18 mouse cellular contexts compared by ENCODE assay signal in genomic region chr1:87908736-87909135, GRCm38 (mm10). TPM values are rescaled to one million over a fixed set of nuclear protein-coding genes. Genes with fewer than 3 reads are reported as not detected.
DNase-seq lines count a peak whose midpoint lies in the region; ATAC-seq and TF ChIP-seq lines count a peak whose summit lies in the region.
"Had no signal": no experiment of that assay in that cellular context is flagged by ENCODE, and none has a peak within 500 bp of the region (broad histone marks: within the 10 kb centered on the region; RNA-seq: fewer than 3 reads in every experiment).

No protein-coding gene starts in this region.

- H3K4me3 ChIP-seq in megakaryocyte, embryonic 14.5 days (replicated peaks) = peak overlapping the region; percentile 55
- H3K4me3 ChIP-seq in liver, embryonic 16.5 days (ENCODE audit: low read depth, low read length) = no peak overlapping the region
- no peak overlapping the region for H3K4me3 ChIP-seq in limb, embryonic 10.5 days
- no peak overlapping the region for H3K4me3 ChIP-seq in layer of hippocampus, adult 2 months
- H3K4me3 ChIP-seq: embryonic facial prominence, embryonic 10.5 days; forebrain, embryonic 13.5 days; heart, adult 2 months; hindbrain, embryonic 10.5 days; limb, embryonic 15.5 days had no signal

- H3K4me2 ChIP-seq in liver, embryonic 16.5 days (ENCODE audit: low read depth, low read length) = no peak overlapping the region
- H3K4me2 ChIP-seq: forebrain, embryonic 13.5 days; limb, embryonic 15.5 days had no signal

- H3K9ac ChIP-seq in liver, embryonic 16.5 days (ENCODE audit: low read depth, low read length) = no peak overlapping the region
- H3K9ac ChIP-seq: forebrain, embryonic 13.5 days; limb, embryonic 15.5 days had no signal

- TF ChIP-seq CTCF in layer of hippocampus, adult 2 months (conservative IDR thresholded peaks at IDR 0.05) = no peak

- peak; percentile 95 for DNase-seq in kidney, adult 9 months
- DNase-seq in limb, embryonic 10.5 days (ENCODE audit: low spot score) = no peak
- DNase-seq in cerebellum, postnatal 10 days = no peak
- no peak for DNase-seq in layer of hippocampus, adult 2 months (ENCODE audit: low spot score in 2 of 2)
- DNase-seq: adrenal gland, adult 2 months; cerebellum, adult 11 months; cerebellum, postnatal 36 days; heart, adult 2 months; lung, postnatal 14 days; right cerebral cortex, adult 18-20 months; thymus, adult 2 months had no signal

- H3K9me3 ChIP-seq in megakaryocyte, embryonic 14.5 days = no peaks in the 10 kb centered on the region
- no peaks in the 10 kb centered on the region for H3K9me3 ChIP-seq in liver, embryonic 16.5 days (replicated peaks; ENCODE audit: control insufficient read depth, low read length)
- H3K9me3 ChIP-seq in limb, embryonic 10.5 days (replicated peaks) = no peaks in the 10 kb centered on the region
- H3K9me3 ChIP-seq: embryonic facial prominence, embryonic 10.5 days; forebrain, embryonic 13.5 days; hindbrain, embryonic 10.5 days; limb, embryonic 15.5 days had no signal

- H3K4me1 ChIP-seq in megakaryocyte, embryonic 14.5 days = peaks cover 76% of the 10 kb centered on the region
- H3K4me1 ChIP-seq in liver, embryonic 16.5 days (ENCODE audit: control insufficient read depth, low read depth, low read length) = peaks cover 18% of the 10 kb centered on the region
- no peaks in the 10 kb centered on the region for H3K4me1 ChIP-seq in limb, embryonic 10.5 days
- H3K4me1 ChIP-seq: embryonic facial prominence, embryonic 10.5 days; forebrain, embryonic 13.5 days had no signal

- H3K27me3 ChIP-seq in megakaryocyte, embryonic 14.5 days (replicated peaks) = no peaks in the 10 kb centered on the region
- no peaks in the 10 kb centered on the region for H3K27me3 ChIP-seq in liver, embryonic 16.5 days (ENCODE audit: control insufficient read depth, insufficient read depth, low read depth, low read length)
- H3K27me3 ChIP-seq in limb, embryonic 10.5 days (ENCODE audit: low read depth, poor library complexity, severe bottlenecking) = no peaks in the 10 kb centered on the region
- H3K27me3 ChIP-seq: forebrain, embryonic 13.5 days; limb, embryonic 15.5 days had no signal

- no peak overlapping the region; the same call in 1 of the 2 replicates for H3K27ac ChIP-seq in liver, embryonic 16.5 days (ENCODE audit: low read length)
- no peak overlapping the region for H3K27ac ChIP-seq in limb, embryonic 10.5 days
- no peak overlapping the region for H3K27ac ChIP-seq in layer of hippocampus, adult 2 months
- H3K27ac ChIP-seq: embryonic facial prominence, embryonic 10.5 days; forebrain, embryonic 13.5 days; heart, adult 2 months; hindbrain, embryonic 10.5 days; limb, embryonic 15.5 days had no signal

- ATAC-seq in megakaryocyte, adult 5-6 weeks (ENCODE audit: poor library complexity, severe bottlenecking) = no peak
- peak; percentile 21; the same call in 1 of the 2 replicates for ATAC-seq in liver, embryonic 16.5 days (ENCODE audit: low read depth)
- ATAC-seq: forebrain, embryonic 13.5 days had no signal

- peaks cover 75% of the 10 kb centered on the region for H3K36me3 ChIP-seq in megakaryocyte, embryonic 14.5 days (replicated peaks; ENCODE audit: low read length)
- no peaks in the 10 kb centered on the region; the same call in 1 of the 2 replicates for H3K36me3 ChIP-seq in liver, embryonic 16.5 days (ENCODE audit: control insufficient read depth, insufficient read depth)
- H3K36me3 ChIP-seq in limb, embryonic 10.5 days = peaks cover 17% of the 10 kb centered on the region

- WGBS in liver, embryonic 16.5 days (ENCODE audit: insufficient replicate concordance) = 68% methylated on average over 3 of the region's 3 CpGs
- WGBS in limb, embryonic 10.5 days = 85% methylated on average over 3 of the region's 3 CpGs

RNA-seq across cellular contexts. Expression of gene Dgkd, which starts 55.6 kb away (rescaled TPM):
- polyA plus RNA-seq in megakaryocyte, embryonic 14.5 days (2012; ENCODE audit: insufficient read depth, low replicate concordance) = 10.9 and 24.3 TPM in 2 replicates
- 52.2 and 73.5 TPM in 2 replicates for total RNA-seq in megakaryocyte, adult 5-6 weeks (2015)
- total RNA-seq in megakaryocyte, adult 5-6 weeks (2017) = 59.7 and 63.8 TPM in 2 replicates
- polyA plus RNA-seq in liver, embryonic 16.5 days (2015; fragmentation: Nextera tagmentation; extraction: Ambion mirVana) = 9.8 and 11.9 TPM in 2 replicates
- 38.8 and 39.7 TPM in 2 replicates for polyA plus RNA-seq in limb, embryonic 10.5 days (2016; fragmentation: Nextera tagmentation; extraction: Ambion mirVana)
- 100 to 1,000 TPM; 103 to 117 TPM for total RNA-seq in layer of hippocampus, adult 2 months (2021)
